Mouse (Mus musculus): ENCODE measurements around the gene Tmem175. TPM values are rescaled to one million over a fixed set of nuclear protein-coding genes. Genes with fewer than 3 reads are reported as not detected.
"Not testable (repeated sequence)": the region's sequence is repeated elsewhere in the genome, so short reads cannot be mapped to it uniquely, and the experiment has no call there.

Tmem175 gene
- polyA plus RNA-seq, 1 experiment from 2014 or later, result 21.0 TPM

GRCm38 (mm10) chr5:108628891-108629633 lies 508 bp upstream of the Tmem175 start:
- H3K36me3 ChIP-seq (replicated peaks; ENCODE audit: control insufficient read depth, insufficient read depth, low read depth, low read length), result no peaks in the 10 kb centered on the region
- H3K27ac ChIP-seq (replicated peaks; ENCODE audit: low read depth, low read length), result peak overlapping the region; percentile 78
- WGBS, result 2% methylated on average over 32 of the region's 32 CpGs
- H3K9ac ChIP-seq (replicated peaks; ENCODE audit: low read length), result peak overlapping the region; percentile 96
- peak; percentile 89 for ATAC-seq (replicated peaks; ENCODE audit: insufficient number of reproducible peaks, low FRiP score, low TSS enrichment, low read depth)
- H3K4me2 ChIP-seq (ENCODE audit: low read depth, low read length), result peak overlapping the region; percentile 85
- no peaks in the 10 kb centered on the region for H3K9me3 ChIP-seq (replicated peaks; ENCODE audit: control insufficient read depth, low read length)
- H3K4me3 ChIP-seq (ENCODE audit: low read depth, low read length), result peak overlapping the region; percentile 86
- no peaks in the 10 kb centered on the region for H3K27me3 ChIP-seq (ENCODE audit: control insufficient read depth, insufficient read depth, low read length)
- no peaks in the 10 kb centered on the region for H3K4me1 ChIP-seq (ENCODE audit: control insufficient read depth, insufficient read depth, low read length)
- DNase-seq (ENCODE audit: low spot score), result peak; percentile 3

DNA sequence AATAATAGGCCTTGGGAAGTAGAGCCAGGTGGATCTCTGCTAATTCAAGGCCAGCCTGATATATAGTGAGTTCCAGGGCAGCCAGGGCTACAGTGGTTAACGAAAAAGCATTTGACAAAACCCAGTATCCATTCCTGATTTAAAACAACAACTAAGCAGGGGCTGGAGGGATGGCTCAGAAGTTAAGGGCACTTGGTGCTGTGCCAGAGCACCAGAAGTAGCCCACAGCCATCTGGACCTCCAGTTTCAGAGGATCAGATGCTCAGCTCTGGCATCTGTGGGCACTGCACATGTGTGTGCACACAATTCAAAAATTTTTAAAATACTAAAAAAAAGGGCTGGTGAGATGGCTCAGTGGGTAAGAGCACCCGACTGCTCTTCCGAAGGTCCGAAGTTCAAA lies 4.1 kb downstream of the Tmem175 start:
- H3K4me3 ChIP-seq (ENCODE audit: low read depth, low read length), result no peak overlapping the region
- DNase-seq (ENCODE audit: low spot score) (no peak), ATAC-seq (replicated peaks; ENCODE audit: insufficient number of reproducible peaks, low FRiP score, low TSS enrichment, low read depth) (no peak)
- H3K9me3 ChIP-seq (replicated peaks; ENCODE audit: control insufficient read depth, low read length), result no peaks in the 10 kb centered on the region
- no peaks in the 10 kb centered on the region for H3K4me1 ChIP-seq (ENCODE audit: control insufficient read depth, insufficient read depth, low read length)
- no peak overlapping the region for H3K27ac ChIP-seq (replicated peaks; ENCODE audit: low read depth, low read length)
- H3K4me2 ChIP-seq (ENCODE audit: low read depth, low read length), result no peak overlapping the region
- H3K27me3 ChIP-seq (ENCODE audit: control insufficient read depth, insufficient read depth, low read length), result no peaks in the 10 kb centered on the region
- H3K9ac ChIP-seq (replicated peaks; ENCODE audit: low read length), result no peak overlapping the region
- WGBS, result 83% methylated on average over 4 of the region's 4 CpGs
- H3K36me3 ChIP-seq (replicated peaks; ENCODE audit: control insufficient read depth, insufficient read depth, low read depth, low read length), result no peaks in the 10 kb centered on the region

DNA sequence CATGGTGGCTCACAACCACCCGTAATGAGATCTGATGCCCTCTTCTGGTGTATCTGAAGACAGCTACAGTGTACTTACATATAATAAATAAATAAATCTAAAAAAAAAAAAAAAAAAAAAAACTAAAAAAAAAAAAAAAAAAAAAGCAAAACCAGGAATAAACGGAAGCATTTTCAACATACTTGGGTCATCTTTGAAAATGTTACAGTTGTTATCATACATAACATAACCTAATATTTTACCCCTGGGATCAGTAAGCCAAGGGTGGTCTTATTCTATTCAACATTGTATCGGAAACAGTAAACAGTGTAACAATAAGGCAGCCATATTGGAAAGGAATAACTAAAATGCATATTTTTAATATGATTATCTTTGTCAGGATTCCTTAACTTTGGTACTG lies 4.5 kb downstream of the Tmem175 start:
- WGBS, result 88% methylated on average over 2 of the region's 3 CpGs

DNA sequence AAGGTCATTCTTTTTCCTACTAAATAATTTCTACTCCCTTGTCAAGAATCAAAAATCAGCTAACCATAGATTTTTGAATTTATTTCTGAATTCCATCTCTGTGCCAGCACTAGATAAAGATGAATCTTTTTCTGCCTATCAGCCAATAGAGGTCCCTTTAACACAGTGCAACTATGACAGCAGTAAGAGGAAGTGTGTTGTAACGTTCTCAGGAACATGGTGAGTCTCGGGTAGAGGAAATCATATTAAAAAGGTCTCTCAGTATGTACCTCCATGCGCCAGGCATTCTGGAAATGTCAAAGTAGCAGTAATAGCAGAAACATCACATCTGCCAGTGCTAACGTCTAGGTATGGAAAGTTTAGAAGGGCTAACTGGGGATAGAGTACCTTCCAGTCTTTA lies 6.6 kb downstream of the Tmem175 start:
- Histone ChIP-seq H3K4me2 (ENCODE audit: low read depth, low read length) (no peak overlapping the region), H3K4me3 (ENCODE audit: low read depth, low read length) (no peak overlapping the region), H3K9me3 (replicated peaks; ENCODE audit: control insufficient read depth, low read length) (no peaks in the 10 kb centered on the region), H3K27ac (replicated peaks; ENCODE audit: low read depth, low read length) (no peak overlapping the region), H3K36me3 (replicated peaks; ENCODE audit: control insufficient read depth, insufficient read depth, low read depth, low read length) (no peaks in the 10 kb centered on the region), H3K4me1 (ENCODE audit: control insufficient read depth, insufficient read depth, low read length) (no peaks in the 10 kb centered on the region), H3K27me3 (ENCODE audit: control insufficient read depth, insufficient read depth, low read length) (no peaks in the 10 kb centered on the region), H3K9ac (replicated peaks; ENCODE audit: low read length) (no peak overlapping the region)
- WGBS, result 75% methylated on average over 4 of the region's 4 CpGs
- ATAC-seq (replicated peaks; ENCODE audit: insufficient number of reproducible peaks, low FRiP score, low TSS enrichment, low read depth) (no peak), DNase-seq (ENCODE audit: low spot score) (no peak)

More for the DNA sequence above, 4.5 kb downstream of the Tmem175 start:
- not testable (repeated sequence) for H3K27me3 ChIP-seq (ENCODE audit: control insufficient read depth, insufficient read depth, low read length); H3K27ac ChIP-seq (replicated peaks; ENCODE audit: low read depth, low read length); H3K4me2 ChIP-seq (ENCODE audit: low read depth, low read length); H3K36me3 ChIP-seq (replicated peaks; ENCODE audit: control insufficient read depth, insufficient read depth, low read depth, low read length); H3K9me3 ChIP-seq (replicated peaks; ENCODE audit: control insufficient read depth, low read length); H3K4me3 ChIP-seq (ENCODE audit: low read depth, low read length); H3K9ac ChIP-seq (replicated peaks; ENCODE audit: low read length); DNase-seq (ENCODE audit: low spot score); H3K4me1 ChIP-seq (ENCODE audit: control insufficient read depth, insufficient read depth, low read length); ATAC-seq (replicated peaks; ENCODE audit: insufficient number of reproducible peaks, low FRiP score, low TSS enrichment, low read depth)

- H3K9me3 ChIP-seq (replicated peaks; ENCODE audit: control insufficient read depth, low read length), result no peaks in the 10 kb centered on the region
- H3K9ac ChIP-seq (replicated peaks; ENCODE audit: low read length), result no peak overlapping the region
- H3K36me3 ChIP-seq (replicated peaks; ENCODE audit: control insufficient read depth, insufficient read depth, low read depth, low read length), result no peaks in the 10 kb centered on the region; the same call in 1 of the 2 replicates
- no peak overlapping the region for H3K4me2 ChIP-seq (ENCODE audit: low read depth, low read length)
- H3K4me1 ChIP-seq (ENCODE audit: control insufficient read depth, insufficient read depth, low read length), result no peaks in the 10 kb centered on the region
- H3K4me3 ChIP-seq (ENCODE audit: low read depth, low read length), result no peak overlapping the region
- DNase-seq (ENCODE audit: low spot score), result no peak
- no peak overlapping the region for H3K27ac ChIP-seq (replicated peaks; ENCODE audit: low read depth, low read length)
- ATAC-seq (replicated peaks; ENCODE audit: insufficient number of reproducible peaks, low FRiP score, low TSS enrichment, low read depth), result no peak
- WGBS, result 74% methylated on average over 2 of the region's 2 CpGs
- no peaks in the 10 kb centered on the region for H3K27me3 ChIP-seq (ENCODE audit: control insufficient read depth, insufficient read depth, low read length)
Measured at GRCm38 (mm10) chr5:108643674-108644073, 14.1 kb downstream of the Tmem175 start.

GRCm38 (mm10) chr5:108645651-108646342 lies 16.2 kb downstream of the Tmem175 start:
- Histone ChIP-seq H3K4me2 (ENCODE audit: low read depth, low read length) (no peak overlapping the region), H3K27ac (replicated peaks; ENCODE audit: low read depth, low read length) (no peak overlapping the region), H3K4me3 (ENCODE audit: low read depth, low read length) (no peak overlapping the region), H3K36me3 (replicated peaks; ENCODE audit: control insufficient read depth, insufficient read depth, low read depth, low read length) (no peaks in the 10 kb centered on the region; the same call in 1 of the 2 replicates), H3K9me3 (replicated peaks; ENCODE audit: control insufficient read depth, low read length) (no peaks in the 10 kb centered on the region), H3K4me1 (ENCODE audit: control insufficient read depth, insufficient read depth, low read length) (no peaks in the 10 kb centered on the region), H3K27me3 (ENCODE audit: control insufficient read depth, insufficient read depth, low read length) (no peaks in the 10 kb centered on the region), H3K9ac (replicated peaks; ENCODE audit: low read length) (no peak overlapping the region)
- ATAC-seq (replicated peaks; ENCODE audit: insufficient number of reproducible peaks, low FRiP score, low TSS enrichment, low read depth) (no peak), DNase-seq (ENCODE audit: low spot score) (no peak)
- 91% methylated on average over 9 of the region's 9 CpGs for WGBS

GRCm38 (mm10) chr5:108646343-108646660 lies 16.7 kb downstream of the Tmem175 start:
- Histone ChIP-seq H3K36me3 (replicated peaks; ENCODE audit: control insufficient read depth, insufficient read depth, low read depth, low read length) (no peaks in the 10 kb centered on the region; the same call in 1 of the 2 replicates), H3K27ac (replicated peaks; ENCODE audit: low read depth, low read length) (no peak overlapping the region), H3K4me3 (ENCODE audit: low read depth, low read length) (no peak overlapping the region), H3K4me2 (ENCODE audit: low read depth, low read length) (no peak overlapping the region), H3K9ac (replicated peaks; ENCODE audit: low read length) (no peak overlapping the region), H3K27me3 (ENCODE audit: control insufficient read depth, insufficient read depth, low read length) (no peaks in the 10 kb centered on the region), H3K4me1 (ENCODE audit: control insufficient read depth, insufficient read depth, low read length) (no peaks in the 10 kb centered on the region), H3K9me3 (replicated peaks; ENCODE audit: control insufficient read depth, low read length) (no peaks in the 10 kb centered on the region)
- WGBS, result 93% methylated on average over 3 of the region's 3 CpGs
- ATAC-seq (replicated peaks; ENCODE audit: insufficient number of reproducible peaks, low FRiP score, low TSS enrichment, low read depth), result no peak
- DNase-seq (ENCODE audit: low spot score), result no peak

DNA sequence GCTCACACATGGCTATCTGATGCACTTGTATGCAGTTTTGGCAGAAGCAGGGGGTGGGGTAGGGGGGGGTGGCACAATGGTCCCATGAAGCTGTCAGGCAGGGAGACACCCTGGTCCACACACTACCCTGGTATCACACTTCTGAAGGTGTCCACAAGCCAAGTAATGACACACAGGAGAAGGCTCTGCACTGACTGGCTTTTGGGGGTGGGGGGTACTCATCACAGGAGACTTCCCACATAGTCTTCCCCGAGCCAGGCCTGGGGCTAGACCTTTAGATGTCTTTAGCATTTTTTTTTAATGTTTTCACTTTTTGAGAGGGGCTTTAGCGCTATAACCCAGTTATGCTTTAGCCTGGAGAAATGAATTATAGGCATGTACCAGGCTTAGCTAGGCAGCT lies 17.7 kb downstream of the Tmem175 start:
- H3K36me3 ChIP-seq (replicated peaks; ENCODE audit: control insufficient read depth, insufficient read depth, low read depth, low read length), result no peaks in the 10 kb centered on the region; the same call in 1 of the 2 replicates
- 92% methylated on average over 2 of the region's 2 CpGs for WGBS

More for the DNA sequence above, 17.7 kb downstream of the Tmem175 start:
- Histone ChIP-seq H3K4me3 (ENCODE audit: low read depth, low read length) (no peak overlapping the region), H3K27me3 (ENCODE audit: control insufficient read depth, insufficient read depth, low read length) (no peaks in the 10 kb centered on the region), H3K4me2 (ENCODE audit: low read depth, low read length) (no peak overlapping the region), H3K9me3 (replicated peaks; ENCODE audit: control insufficient read depth, low read length) (no peaks in the 10 kb centered on the region), H3K27ac (replicated peaks; ENCODE audit: low read depth, low read length) (no peak overlapping the region), H3K9ac (replicated peaks; ENCODE audit: low read length) (no peak overlapping the region), H3K4me1 (ENCODE audit: control insufficient read depth, insufficient read depth, low read length) (no peaks in the 10 kb centered on the region)
- ATAC-seq (replicated peaks; ENCODE audit: insufficient number of reproducible peaks, low FRiP score, low TSS enrichment, low read depth) (no peak), DNase-seq (ENCODE audit: low spot score) (no peak)
